ENCODE assay signal across 10 mouse cellular contexts in the genomic region with DNA sequence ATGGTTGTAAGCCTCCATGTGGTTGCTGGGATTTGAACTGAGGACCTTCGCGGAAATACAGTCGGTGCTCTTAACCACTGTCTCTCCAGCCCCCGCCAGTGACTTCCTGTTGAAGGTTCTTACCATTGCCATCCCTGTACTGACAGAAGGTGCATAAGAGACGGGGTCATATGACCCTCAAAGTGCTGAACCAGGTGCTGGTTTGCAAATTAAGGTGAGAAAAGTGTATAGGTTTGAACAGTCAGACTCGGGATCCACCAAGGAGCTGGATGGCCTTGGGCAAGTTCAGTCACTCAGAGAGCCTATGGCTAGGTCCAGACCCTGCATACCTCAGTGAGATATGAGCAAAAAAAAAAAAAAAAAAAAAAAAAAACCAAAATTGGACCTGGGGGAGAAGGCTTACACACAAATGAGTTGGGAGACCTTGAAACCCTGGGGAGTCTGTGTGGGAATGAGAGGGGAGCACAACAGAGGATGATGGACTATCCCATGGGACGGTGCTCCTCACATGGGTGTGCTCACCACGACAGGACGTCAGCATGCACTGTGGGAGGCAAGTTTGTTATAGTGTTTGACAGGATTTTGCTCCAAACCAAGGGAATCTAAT. TPM values are rescaled to one million over a fixed set of nuclear protein-coding genes. Genes with fewer than 3 reads are reported as not detected.
A peak's percentile ranks its signal among the peaks of the same experiment; 100 is the strongest.
DNase-seq lines count a peak whose midpoint lies in the region; ATAC-seq and TF ChIP-seq lines count a peak whose summit lies in the region.
"Had no signal": no experiment of that assay in that cellular context is flagged by ENCODE, and none has a peak within 500 bp of the region (broad histone marks: within the 10 kb centered on the region; RNA-seq: fewer than 3 reads in every experiment).

No protein-coding gene starts in this region.

- no peak overlapping the region for H3K4me3 ChIP-seq in layer of hippocampus, adult 2 months
- H3K4me3 ChIP-seq in ES-E14 (ENCODE audit: insufficient read depth in 1 of 2, low read depth in 1 of 2, low read length in 2 of 2, poor library complexity in 1 of 2, severe bottlenecking in 1 of 2): no peak overlapping the region
- H3K4me3 ChIP-seq in cortical plate, adult 2 months (ENCODE audit: insufficient read depth, low read length): no peak overlapping the region
- H3K4me3 ChIP-seq: forebrain, embryonic 13.5 days; limb, embryonic 12.5 days had no signal

- no peak for TF ChIP-seq POLR2A in cortical plate, adult 2 months (IDR thresholded peaks at IDR 0.05; ENCODE audit: extremely low read depth, insufficient read depth, low read length)

- in situ Hi-C loops in ES-E14 (cut with MboI; ENCODE audit: low sequenced_read_pairs in 2 of 2, unreplicated experiment in 2 of 2): no loop called here

- no peak overlapping the region; the same call in 1 of the 2 replicates for H3K9ac ChIP-seq in ES-E14 (ENCODE audit: insufficient read depth, low read depth, low read length, poor library complexity, severe bottlenecking)
- H3K9ac ChIP-seq: forebrain, embryonic 13.5 days; limb, embryonic 12.5 days had no signal

- no peak for DNase-seq in layer of hippocampus, adult 2 months (ENCODE audit: low spot score in 2 of 2)
- no peak for DNase-seq in layer of hippocampus, postnatal 25 days (ENCODE audit: extremely low spot score in 1 of 2, low spot score in 1 of 2)
- no peak for DNase-seq in ES-E14 (ENCODE audit: low read depth, low spot score)
- DNase-seq in right cerebral cortex, adult 2 months (ENCODE audit: low spot score in 2 of 2): no peak
- no peak for DNase-seq in cerebellum, adult 11 months
- DNase-seq: retina, postnatal 1 day had no signal

- peaks cover 0 to 22% of the 10 kb centered on the region in 2 experiments; a peak in 2 of 4 replicates for H3K4me1 ChIP-seq in ES-E14 (ENCODE audit: control insufficient read depth in 2 of 2, insufficient read depth in 2 of 2, low read length in 2 of 2, poor library complexity in 1 of 2)
- peaks cover 2% of the 10 kb centered on the region; the same call in 1 of the 2 replicates for H3K4me1 ChIP-seq in cortical plate, adult 2 months (ENCODE audit: control insufficient read depth, insufficient read depth, low read length)
- H3K4me1 ChIP-seq: limb, embryonic 12.5 days had no signal

- H3K27ac ChIP-seq in layer of hippocampus, adult 2 months: peak overlapping the region; percentile 77
- H3K27ac ChIP-seq in ES-E14 (ENCODE audit: insufficient read depth, low read depth, low read length, poor library complexity, severe bottlenecking): peak overlapping the region; percentile 14; the same call in 1 of the 2 replicates
- H3K27ac ChIP-seq in cortical plate, adult 2 months (ENCODE audit: insufficient read depth, low read length): peak overlapping the region; percentile 91
- H3K27ac ChIP-seq: forebrain, embryonic 13.5 days had no signal

- peaks cover 2% of the 10 kb centered on the region; the same call in 1 of the 2 replicates for H3K36me3 ChIP-seq in ES-E14 (ENCODE audit: control insufficient read depth, insufficient read depth, low read length, poor library complexity, severe bottlenecking)
- H3K36me3 ChIP-seq: limb, embryonic 12.5 days had no signal

- ATAC-seq in megakaryocyte, adult 5-6 weeks (ENCODE audit: poor library complexity, severe bottlenecking): peak; percentile 5; the same call in 1 of the 2 replicates
- ATAC-seq: forebrain, embryonic 13.5 days had no signal

- no peaks in the 10 kb centered on the region for H3K9me3 ChIP-seq in ES-E14 (ENCODE audit: control insufficient read depth, insufficient read depth, low read depth, low read length)
- H3K9me3 ChIP-seq: forebrain, embryonic 13.5 days; limb, embryonic 12.5 days had no signal

- no peak for TF ChIP-seq CTCF in layer of hippocampus, adult 2 months (conservative IDR thresholded peaks at IDR 0.05)
- TF ChIP-seq CTCF in cortical plate, adult 2 months (IDR thresholded peaks at IDR 0.05; ENCODE audit: extremely low read depth, insufficient read depth, low read length): no peak

TF ChIP-seq in ES-E14, 5 proteins besides CTCF, POLR2A, EP300 and RAD21:
- no peak for TF ChIP-seq HCFC1 (IDR thresholded peaks at IDR 0.05; ENCODE audit: borderline replicate concordance, insufficient read depth, low read length)
- no peak for TF ChIP-seq ZC3H11A (IDR thresholded peaks at IDR 0.05; ENCODE audit: borderline replicate concordance, low read depth, low read length)
- peak; percentile 75; the same call in 1 of the 2 replicates for TF ChIP-seq ZNF384 (IDR thresholded peaks at IDR 0.05; ENCODE audit: low read depth, low read length)
- TF ChIP-seq CHD2 (IDR thresholded peaks at IDR 0.05; ENCODE audit: low read depth, low read length): no peak

RNA-seq across cellular contexts. Expression of a gene that starts 10.0 kb away (rescaled TPM):
- total RNA-seq in layer of hippocampus, adult 2 months (2021): 1 to 10 TPM; 3.6 to 4.5 TPM
- total RNA-seq in layer of hippocampus, postnatal 25 days (2021): 1 to 10 TPM; 2.8 to 3.0 TPM
- total RNA-seq in ES-E14 (2012; rRNA removed): 28.9 and 40.2 TPM in 2 replicates
- polyA plus RNA-seq in cortical plate, adult 2 months (2012; rRNA removed): 1.9 and 3.0 TPM in 2 replicates
- total RNA-seq in megakaryocyte, adult 5-6 weeks (2015): 3.0 and 4.5 TPM in 2 replicates
- total RNA-seq in megakaryocyte, adult 5-6 weeks (2017): 3.9 and 4.3 TPM in 2 replicates

RNA-seq across cellular contexts. Expression of a gene that starts 14.7 kb away (rescaled TPM):
- 1 to 10 TPM; 3.1 to 3.6 TPM for total RNA-seq in layer of hippocampus, adult 2 months (2021)
- total RNA-seq in layer of hippocampus, postnatal 25 days (2021): 1 to 10 TPM; 2.2 to 3.5 TPM
- 9.6 and 15.5 TPM in 2 replicates for total RNA-seq in ES-E14 (2012; rRNA removed)
- 2.8 and 3.0 TPM in 2 replicates for polyA plus RNA-seq in cortical plate, adult 2 months (2012; rRNA removed)
- 1.3 and 2.5 TPM in 2 replicates for total RNA-seq in megakaryocyte, adult 5-6 weeks (2015)
- 1.1 and 1.5 TPM in 2 replicates for total RNA-seq in megakaryocyte, adult 5-6 weeks (2017)

RNA-seq across cellular contexts. Expression of a gene that starts 21.1 kb away (rescaled TPM):
- total RNA-seq in layer of hippocampus, adult 2 months (2021): 10 to 100 TPM; 11.9 to 16.0 TPM
- 10 to 100 TPM; 12.0 to 15.2 TPM for total RNA-seq in layer of hippocampus, postnatal 25 days (2021)
- total RNA-seq in ES-E14 (2012; rRNA removed): 105 and 112 TPM in 2 replicates
- 14.2 and 17.0 TPM in 2 replicates for polyA plus RNA-seq in cortical plate, adult 2 months (2012; rRNA removed)
- 28.0 and 28.7 TPM in 2 replicates for total RNA-seq in megakaryocyte, adult 5-6 weeks (2015)
- total RNA-seq in megakaryocyte, adult 5-6 weeks (2017): 22.3 and 27.9 TPM in 2 replicates

RNA-seq across cellular contexts. Expression of a gene that starts 49.2 kb away (rescaled TPM):
- total RNA-seq in layer of hippocampus, adult 2 months (2021): under 1 TPM; 0.54 to 0.77 TPM
- total RNA-seq in layer of hippocampus, postnatal 25 days (2021): under 1 TPM; 0.61 to 0.66 TPM
- total RNA-seq in ES-E14 (2012; rRNA removed): 1.1 and 1.3 TPM in 2 replicates
- polyA plus RNA-seq in cortical plate, adult 2 months (2012; rRNA removed): 1.2 and 1.3 TPM in 2 replicates
- 129 and 136 TPM in 2 replicates for total RNA-seq in megakaryocyte, adult 5-6 weeks (2015)
- 84.4 and 95.0 TPM in 2 replicates for total RNA-seq in megakaryocyte, adult 5-6 weeks (2017)

Comparison
In these comparisons a context has a peak if more than half of its experiments do, and no peak if none do; other contexts are left out.
1. H3K27ac ChIP-seq: peak in every context shown above with its lines; median percentile 91 in cortical plate, adult 2 months; 77 in layer of hippocampus, adult 2 months; 14 in ES-E14.